Mouse (Mus musculus) adrenal gland, postnatal 25 days (tissue): ENCODE measurements at regions not wholly inside any gene's neighbourhood (a gene's known extent, or its start where the extent isn't known, plus 50 kb on each side); places are given as distances from the start of the nearest gene placed in this dataset.
A peak's percentile ranks its signal among the peaks of the same experiment; 100 is the strongest.

Experiments used
- DNase-seq: peaks from one replicate; pipeline ENCODE4 v3.0.0; 2021; ENCODE audit warnings: mixed read lengths

DNA sequence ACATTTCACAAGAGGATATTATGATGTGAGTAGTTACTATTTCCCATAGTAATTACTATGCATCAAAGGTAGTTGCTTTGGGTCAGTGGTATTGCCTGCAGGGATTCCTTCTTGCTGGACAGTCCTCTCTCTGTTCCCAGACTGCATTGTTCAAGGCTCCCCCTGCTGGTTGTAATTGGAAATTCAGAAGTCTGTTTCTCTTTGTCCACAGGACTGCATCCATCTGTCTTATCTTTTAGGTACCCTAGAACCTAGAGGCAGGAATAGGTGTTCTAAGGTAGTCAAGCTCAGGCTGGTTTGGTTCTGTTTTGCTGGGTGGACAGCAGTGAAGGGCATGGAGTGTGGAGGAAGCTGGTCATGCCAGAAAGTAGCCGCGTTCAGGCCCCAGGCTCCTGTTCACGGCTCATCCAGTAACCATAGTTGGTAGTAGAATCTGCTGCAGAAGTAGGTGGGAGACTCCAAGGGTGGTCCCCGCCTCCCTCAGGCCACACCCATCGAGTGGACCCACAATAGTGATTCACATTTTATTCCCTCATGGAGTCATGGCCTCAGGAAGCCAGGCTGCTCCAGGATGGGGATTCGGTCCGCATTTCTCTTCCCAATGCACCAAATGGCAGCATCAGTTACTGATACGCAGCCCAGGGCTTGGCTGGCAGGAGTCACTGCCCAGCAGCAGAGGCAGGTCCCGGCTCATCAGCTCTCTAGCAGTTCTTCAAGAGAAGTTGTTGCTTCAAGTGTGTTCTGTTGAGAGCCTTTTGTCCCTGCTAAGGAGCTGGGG, 51.7 kb upstream of the Caprin1 start:
- DNase-seq, result peak; percentile 32

DNA sequence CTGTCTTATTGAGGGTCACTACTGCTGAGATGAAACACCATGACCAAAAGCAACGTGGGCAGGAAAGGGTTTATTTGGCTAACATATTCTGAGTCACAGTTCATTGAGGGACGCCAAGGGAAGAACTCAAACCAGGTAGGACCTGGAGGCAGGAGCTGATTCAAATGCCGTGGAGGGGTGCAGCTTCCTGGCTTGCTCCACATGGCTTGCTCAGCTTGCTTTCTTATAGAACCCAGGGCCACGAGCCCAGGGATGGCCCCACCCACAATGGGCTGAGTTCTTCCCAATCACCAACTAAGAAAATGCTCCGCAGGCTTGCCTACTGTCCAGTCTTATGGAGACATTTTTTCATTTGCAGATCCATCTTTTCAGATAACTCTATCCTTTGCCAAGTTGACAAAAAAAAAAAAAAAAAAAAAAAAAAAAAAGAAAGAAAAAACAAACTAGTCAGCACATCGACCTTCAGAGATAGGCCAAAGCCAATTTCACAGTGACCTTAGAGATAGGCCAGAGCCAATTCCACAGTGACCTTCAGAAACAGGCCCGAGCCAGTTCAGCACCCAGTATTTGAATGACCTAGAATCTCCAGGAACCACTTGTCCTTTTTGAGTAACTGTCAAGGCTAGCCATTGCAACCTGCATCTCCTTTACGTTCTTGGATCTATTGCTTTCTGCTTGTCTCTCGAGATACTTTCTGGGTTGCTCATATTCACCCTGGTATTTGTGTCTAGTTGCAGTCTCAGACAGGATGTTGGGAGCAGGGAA, 52.5 kb upstream of the Caprin1 start:
- peak; percentile 44 for DNase-seq

DNA sequence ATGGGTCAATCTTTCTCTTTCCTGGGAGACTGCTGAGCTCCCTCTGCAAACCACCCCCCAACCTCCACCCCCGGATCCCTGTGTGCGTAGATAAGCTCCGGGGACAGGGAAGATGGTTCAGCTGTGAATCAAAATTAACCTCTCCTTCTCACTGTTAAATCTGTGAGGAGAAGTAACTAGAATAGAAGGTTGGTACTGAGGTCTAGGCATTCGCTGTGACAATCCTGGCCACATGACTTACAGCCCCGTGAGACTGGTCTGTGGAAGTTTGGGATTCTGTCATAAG, 53.0 kb upstream of the Caprin1 start:
- peak; percentile 20 for DNase-seq

DNA sequence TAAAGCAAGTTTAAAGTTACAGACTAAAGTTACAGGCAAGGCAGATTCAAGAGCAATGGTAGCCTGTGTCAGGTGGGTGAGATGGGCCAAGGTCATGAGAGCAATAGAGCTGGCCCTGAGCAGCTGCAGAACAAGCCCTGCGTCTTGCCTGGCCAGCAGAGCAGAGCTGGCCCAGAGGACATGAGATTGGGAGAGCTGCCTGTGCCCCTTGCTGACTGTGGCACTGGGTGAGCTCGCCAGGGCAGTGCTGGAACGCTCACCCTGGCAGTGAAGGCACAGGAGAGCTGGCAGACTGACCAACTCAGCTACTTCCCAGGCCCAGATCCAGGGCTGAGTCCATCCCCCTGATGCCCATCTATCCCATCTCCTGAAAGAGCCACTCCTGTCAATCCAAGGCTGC, 53.7 kb upstream of the Caprin1 start:
- peak; percentile 52 for DNase-seq

DNA sequence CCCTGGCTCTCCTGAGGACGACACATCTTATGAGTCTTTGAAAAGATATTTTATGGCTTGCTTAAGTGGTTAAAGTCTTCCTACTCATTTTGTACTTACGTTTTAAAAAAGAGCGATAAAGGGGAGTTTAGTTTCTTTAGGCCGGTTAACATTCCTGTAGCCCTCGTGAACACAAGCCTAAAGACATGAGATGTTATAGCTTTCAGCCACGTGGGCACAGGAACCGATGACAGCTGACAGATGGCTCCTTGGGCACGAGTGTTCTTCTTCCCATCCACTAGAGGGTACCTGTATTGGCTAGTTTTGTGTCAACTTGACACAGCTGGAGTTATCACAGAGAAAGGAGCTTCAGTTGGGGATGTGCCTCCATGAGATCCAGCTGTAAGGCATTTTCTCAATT, 63.8 kb upstream of the Caprin1 start:
- no peak for DNase-seq

DNA sequence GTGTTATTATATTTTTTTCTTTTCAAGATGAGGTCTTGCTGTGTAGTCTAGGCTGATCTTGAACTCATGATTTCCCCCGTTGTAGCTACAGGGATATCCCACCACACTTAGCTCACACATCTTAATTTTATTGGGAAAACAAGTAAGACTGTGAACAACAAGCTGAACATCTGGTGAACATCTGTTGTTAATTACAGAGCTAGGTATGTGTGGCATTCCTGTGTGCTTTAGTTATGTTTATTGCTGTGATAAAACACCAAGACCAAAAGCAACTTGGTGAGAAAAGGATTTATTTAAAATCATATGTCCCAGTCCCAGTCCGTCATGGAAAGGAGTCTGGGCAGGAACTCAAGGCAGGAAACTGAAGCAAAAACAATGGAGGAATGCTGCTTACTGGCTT, 66.8 kb upstream of the Caprin1 start:
- no peak for DNase-seq

DNA sequence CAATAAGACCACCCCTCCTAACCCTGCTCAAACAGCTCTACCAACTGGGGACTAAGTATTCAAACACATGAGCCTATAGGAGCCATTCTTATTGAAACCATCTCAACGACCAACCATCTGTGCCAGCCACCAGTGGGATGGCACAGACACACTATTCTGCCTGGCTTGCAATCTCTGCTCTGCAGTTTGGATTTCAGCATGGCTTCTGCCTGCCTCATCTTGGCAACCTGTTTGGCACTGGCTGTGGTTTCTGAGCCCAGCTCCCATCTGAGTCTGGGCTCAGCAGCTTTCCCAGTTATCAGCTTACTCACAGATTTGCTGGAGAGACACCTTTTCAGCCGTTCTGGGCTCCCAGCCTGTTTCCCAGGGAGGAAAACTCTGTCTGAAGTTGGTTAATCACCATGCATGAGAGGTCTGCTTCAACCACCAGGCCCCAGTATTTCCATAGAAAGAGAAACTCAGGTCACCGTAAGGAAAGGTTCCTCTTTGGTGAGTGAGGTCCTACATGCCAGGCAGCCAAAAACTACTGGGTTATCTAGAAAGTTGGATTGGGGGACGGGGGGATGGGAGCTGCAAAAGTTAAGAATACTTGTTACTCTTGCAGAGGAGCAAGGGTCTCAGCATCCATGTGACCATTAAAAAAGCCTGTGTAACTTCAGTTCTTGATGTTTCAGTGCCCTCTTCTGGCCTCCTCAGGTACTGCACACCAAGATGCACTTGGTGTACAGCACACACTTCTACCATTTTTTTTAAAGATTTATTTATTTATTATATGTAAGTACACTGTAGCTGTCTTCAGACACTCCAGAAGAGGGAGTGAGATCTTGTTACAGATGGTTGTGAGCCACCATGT, 68.1 kb upstream of the Caprin1 start:
- peak; percentile 71 for DNase-seq

DNA sequence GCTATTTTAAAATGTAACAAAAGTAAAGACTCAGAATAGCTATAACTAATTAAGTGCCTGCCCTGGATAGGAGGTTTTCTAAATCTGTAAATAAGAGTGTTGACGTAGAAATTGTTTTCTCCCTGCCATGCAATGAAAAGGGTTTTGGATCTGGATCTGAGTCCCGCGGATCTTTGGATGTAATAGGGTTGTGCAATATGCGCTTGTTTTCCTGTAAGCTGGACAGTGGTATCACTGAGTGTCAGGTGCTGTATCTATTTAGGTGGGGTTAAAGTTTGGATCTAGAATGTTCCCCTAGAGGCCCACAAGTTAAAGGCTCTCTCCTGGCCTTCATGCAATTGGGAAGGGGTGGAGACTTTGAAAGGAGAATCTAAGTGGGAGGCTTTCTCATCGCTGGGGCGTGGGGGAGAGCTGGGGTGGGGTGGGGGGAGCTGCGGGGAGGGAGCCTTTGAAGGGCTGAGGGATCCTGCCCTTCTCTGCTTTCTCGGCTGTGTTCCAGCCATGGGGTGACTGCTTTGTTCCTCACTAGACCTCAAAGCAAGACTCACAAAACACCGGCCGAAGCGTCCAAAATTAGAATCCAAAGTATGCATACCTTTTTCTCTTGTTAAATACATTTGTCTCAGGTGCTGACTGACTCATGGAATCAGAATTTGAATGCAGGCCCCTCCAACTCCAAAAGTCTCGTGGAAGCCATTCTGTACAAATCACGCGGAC, 70.0 kb upstream of the Caprin1 start:
- DNase-seq, result no peak

DNA sequence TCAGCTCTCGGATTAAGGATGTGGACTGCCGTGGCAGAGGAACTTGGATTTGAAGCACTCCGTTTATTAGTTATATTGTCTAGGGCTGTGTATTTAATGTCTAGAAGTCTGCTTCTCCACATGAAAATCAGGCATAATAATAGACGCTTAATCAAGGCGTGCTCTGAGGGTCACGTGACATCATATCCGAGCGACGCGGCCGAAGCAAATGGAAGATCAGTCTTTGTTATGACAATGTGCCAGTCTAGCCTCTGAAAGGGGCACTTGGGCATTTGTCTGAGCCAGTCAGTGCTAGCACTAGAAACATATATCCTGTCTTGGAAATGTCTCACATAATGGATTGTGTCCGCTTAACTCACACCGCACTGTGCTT, 70.5 kb upstream of the Caprin1 start:
- DNase-seq, result no peak

DNA sequence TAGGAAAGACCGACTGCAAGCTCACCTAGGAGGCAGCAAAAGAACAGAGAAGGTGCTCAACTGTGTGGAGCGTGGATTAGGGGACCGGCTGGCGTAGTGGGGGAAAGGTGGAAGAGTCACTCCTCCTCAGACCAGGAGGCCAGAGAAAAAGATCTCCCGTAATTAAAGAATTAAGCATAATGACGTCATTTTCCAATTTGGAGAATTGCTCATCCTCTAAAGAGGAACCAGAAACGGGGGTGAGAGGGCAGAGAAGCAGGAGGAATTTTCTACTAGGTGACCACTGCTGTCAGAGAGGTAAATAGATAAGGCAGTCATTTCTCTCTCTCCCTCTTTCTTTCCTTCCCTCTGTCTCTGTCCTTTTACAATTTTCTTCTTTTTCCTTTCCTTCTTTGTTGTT, 71.2 kb upstream of the Caprin1 start:
- DNase-seq, result no peak

DNA sequence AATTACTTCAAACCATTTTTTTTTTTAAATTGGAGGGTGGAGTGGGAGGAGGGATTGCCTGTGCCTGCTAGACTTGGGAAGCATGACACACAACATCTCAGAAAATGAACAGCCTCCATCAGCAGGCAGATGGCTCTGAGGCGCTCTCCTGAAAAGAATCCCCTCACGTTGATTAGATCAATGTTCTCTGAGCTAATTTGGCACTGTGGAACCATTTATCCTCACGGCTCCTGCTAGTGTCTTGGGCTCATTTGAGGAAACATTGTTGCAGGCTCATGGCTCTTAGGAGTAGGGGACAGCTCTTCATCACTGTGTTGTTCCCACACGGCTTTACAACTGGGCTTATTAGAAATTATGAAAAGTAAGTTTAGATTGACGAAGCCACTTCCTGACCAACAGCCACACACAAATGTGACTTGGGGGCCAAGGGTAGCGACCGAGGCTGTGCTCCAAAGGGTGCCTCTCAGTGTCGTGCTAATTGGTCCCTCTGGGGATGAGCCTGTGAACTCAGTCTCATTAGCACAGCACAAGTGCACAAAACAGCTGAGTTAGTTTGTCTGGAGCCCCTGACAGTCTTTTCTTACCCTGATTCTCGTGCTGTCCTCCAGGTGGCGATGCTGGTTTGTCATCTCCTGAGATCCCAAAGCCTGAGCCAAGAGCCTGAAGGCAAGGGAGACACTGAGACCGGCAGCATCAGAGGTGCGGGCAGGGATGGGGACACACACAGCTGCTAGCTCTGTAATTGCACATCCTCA, 74.2 kb upstream of the Caprin1 start:
- DNase-seq, result peak; percentile 75

DNA sequence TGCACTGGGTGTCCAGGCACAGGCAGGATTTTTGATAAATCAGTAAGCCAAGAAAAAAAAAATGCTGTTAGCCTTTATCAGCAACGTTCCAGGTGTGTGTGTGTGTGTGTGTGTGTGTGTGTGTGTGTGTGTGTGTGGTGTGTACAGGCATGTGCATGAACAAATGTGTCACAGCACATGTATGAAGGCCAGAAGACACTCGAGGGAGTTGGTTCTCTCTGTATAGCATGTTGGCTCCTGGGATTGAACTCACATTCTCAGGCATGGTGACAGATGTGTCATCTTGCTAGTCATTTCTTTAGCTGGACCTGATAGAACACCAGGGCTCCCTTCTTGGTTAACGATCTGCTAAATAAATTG, 74.8 kb upstream of the Caprin1 start:
- no peak for DNase-seq

DNA sequence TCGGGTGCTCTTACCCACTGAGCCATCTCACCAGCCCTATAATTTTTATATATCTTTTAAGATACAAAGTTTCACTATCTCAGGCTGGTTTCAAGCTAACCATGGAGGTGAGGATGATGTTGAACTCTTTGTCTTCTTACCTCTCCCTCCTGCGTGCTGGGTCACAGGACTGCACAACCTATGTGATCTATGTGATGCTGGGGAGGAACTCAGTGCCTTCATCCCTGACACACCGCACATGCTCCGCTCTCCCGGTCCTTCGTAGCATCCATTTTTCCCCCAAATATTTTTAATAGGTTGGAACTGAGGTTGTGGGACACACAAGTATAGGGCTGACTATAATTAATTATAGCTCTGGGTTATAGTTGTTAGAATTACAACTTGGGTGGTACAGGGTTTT, 75.9 kb upstream of the Caprin1 start:
- no peak for DNase-seq

DNA sequence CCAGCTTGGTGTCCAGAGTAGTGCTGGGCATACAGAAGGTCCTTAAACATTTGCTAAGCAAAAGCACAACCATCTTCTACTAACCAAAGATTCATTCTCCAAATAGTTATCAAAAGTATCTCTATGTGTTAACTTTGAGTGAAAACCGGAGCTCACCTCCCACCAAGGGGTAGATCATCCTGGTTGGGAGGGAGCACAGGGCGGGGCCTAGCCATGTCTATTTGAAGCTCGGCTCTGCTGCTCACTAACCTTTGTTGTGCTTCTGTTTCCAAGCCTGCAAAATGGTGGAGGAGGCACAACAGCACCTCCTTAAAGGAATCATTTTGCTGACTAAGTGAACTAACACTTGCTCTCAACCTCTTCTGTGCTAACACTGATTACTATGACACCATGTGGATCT, 77.0 kb upstream of the Caprin1 start:
- DNase-seq, result no peak

DNA sequence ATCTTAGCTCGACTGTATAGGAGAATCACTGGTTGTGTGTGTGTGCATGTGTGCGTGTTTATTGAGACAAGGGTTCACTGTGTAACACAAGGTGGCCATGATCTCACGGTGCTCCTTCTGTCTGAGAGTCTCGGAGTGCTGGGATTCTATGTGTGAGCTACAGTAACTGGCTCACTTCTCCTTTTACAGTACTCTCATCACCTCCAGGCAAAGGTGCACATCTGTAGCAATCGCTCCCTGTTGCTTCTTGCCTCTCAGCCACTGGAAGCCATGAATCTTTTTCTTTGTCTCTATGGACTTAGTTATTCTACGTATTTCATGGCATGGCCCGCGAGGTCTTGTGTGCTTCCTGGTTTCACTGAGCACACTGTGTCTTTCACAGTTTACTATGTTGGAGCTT, 78.3 kb upstream of the Caprin1 start:
- DNase-seq, result no peak

DNA sequence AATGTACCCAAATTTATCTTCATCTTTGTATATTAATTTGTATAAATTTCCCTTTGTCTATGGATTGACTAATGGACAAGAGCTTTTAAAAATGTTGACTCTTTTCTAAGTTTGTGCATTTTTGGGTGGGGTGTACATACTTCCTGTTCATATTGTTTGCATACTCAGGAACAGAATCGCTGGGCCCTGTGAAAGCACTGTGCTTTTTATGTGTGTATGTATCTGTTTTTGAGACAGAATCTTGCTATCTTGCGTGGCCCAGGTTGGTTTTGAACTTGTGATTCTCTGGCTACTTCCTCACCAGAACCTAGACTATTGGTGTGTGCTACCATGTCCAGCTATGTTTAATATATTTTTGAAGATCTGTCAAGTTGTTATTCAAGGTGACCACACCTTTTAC, 78.8 kb upstream of the Caprin1 start:
- DNase-seq, result no peak

DNA sequence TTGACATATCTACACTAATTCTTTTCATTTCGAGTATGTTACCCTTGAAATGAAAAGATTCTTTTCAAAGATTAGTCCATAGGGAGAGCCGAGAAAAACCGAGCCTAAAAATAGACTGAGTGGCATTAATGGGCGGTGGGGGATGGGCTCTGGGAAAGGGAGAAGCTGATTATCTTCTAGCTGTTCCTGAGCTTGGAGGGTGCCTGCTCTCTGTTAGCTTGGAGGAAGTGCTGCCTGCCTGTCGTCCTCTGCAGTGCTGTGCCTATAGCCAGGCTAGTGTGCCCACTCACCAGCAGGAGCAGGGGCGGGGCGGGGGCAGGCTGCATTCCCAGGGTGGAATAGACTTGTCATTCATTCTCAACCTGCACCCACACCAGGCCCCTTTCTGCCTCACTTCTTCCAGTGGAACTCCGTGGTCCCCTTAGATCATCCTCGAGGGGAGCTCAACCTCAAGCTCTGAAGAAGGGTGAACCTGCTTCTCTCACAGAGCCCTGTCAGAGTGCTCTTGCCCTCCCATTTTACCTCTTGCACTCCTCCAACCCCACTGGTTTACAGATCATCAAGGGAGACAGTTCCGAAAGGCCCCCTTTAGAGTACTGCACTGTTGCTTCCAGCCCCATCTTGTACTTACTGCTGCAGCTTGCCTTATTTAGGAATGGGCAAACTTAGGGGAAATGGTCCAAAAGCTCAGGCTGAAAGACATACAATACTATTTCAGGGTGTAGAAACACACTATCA, 76.6 kb upstream of the Lmo2 start:
- no peak for DNase-seq

DNA sequence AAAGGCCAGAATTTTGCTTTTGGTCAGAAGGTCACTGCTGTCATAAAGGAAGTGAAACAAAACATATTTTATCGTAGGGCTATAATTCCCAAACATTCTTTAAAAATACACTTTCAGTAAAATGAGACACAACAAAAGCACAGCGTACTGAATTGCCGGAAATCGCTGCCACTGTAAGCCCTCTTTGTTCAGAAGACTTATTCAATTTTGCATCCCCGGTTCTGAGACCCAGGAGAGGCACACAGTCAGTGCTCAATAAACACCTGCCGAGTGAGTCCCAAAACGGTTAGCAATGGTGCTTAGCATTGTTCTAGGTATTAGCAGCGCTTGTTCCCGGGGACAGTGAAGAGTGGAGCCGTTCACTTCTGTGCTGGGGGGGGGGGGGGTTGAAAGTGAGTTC, 72.9 kb upstream of the Lmo2 start:
- DNase-seq, result no peak

DNA sequence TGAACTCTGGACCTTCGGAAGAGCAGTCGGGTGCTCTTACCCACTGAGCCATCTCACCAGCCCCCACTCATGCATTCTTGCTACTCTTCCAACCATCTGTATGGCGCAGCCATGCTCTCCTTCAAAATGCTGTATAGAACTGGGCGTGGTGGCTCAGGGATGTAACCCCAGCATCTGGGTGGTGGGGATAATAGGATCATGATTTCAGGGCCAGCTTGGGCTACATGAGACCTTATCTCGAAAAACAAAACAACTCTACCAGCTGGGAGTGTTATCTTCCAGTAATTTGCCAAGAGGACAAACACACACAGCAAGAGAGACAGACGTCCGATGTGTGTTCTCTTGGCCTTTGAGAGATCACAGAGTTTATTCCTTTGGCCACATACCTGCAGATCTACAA, 69.8 kb upstream of the Lmo2 start:
- DNase-seq, result no peak

DNA sequence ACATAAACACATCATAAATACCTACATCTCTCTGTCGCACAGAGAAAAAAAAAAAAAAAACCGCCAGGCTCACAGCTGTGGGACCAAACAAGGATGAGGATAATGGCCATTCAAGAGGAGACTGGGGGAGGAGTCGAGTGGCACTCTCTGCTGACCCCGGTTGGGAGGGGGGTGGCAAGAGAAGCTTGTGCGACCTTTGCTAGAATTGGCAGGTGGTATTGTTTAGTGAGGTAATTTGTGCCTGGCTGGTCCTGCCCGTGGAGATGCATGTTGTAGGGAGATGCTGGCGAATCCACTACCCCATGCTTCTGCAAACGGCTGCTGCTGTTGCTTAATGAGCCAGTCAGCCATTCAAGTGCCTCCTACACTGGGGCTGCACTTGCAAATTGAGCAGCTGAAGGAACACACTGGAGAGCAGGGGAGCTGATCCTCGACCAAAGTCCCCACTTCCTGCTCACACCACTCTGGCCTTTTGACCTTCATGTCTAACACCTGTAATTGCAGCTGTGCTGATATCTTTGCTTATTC, 66.5 kb upstream of the Lmo2 start:
- no peak for DNase-seq

DNA sequence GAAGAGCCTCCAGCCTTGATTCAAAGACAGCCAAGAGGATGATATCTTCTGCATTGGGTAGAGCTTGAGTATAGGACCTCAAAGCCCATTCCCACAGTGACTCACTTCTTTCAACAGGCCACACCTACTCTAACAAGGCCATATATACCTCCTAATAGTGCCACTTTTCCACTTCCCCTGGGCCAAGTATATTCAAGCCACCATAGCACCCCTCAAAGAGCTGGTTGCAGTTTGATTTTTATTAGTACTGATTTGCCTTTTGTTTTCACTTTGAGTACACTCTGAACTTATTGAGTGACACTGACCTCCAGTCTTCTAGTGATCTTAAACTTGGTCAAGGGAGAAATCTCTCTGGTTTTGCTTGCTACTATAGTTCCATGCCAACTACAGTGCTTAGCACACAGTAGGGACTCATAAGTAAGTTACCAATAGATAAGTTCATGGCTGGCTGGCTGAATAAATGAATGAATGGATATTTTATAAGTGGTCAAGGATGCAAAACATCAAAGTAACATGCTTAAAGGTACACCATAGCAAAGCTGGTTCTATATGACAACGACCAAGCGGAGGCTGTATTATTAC, 64.5 kb upstream of the Lmo2 start:
- no peak for DNase-seq
